Mouse (Mus musculus) hindbrain, embryonic 10.5 days (tissue): ENCODE measurements around the gene Ccdc40. TPM values are rescaled to one million over a fixed set of nuclear protein-coding genes. Genes with fewer than 3 reads are reported as not detected.

Source experiments
- DNase-seq: peaks from one replicate; pipeline ENCODE4 v3.0.0-alpha.2; 2017; ENCODE audit warnings: low spot score
- H3K27ac ChIP-seq: fragments of 300-500 bp; sonication (generic); 2 replicates; pipeline ENCODE4 v1.5.1; 2016; ENCODE audit warnings: mild to moderate bottlenecking, moderate library complexity
- H3K27me3 ChIP-seq: fragments of 300-500 bp; sonication (generic); 2 replicates; pipeline ENCODE4 v1.6.1; 2016; ENCODE audit warnings: mild to moderate bottlenecking; ENCODE audit not compliant: poor library complexity, insufficient read depth, severe bottlenecking
- H3K36me3 ChIP-seq: fragments of 300-500 bp; sonication (generic); 2 replicates; pipeline ENCODE4 v1.6.1; 2016; ENCODE audit warnings: mild to moderate bottlenecking, moderate library complexity
- H3K4me1 ChIP-seq: fragments of 300-500 bp; sonication (generic); replicated peaks from 2 replicates; pipeline ENCODE4 v1.6.1; 2016; ENCODE audit warnings: mild to moderate bottlenecking
- H3K4me3 ChIP-seq: fragments of 300-500 bp; sonication (generic); 2 replicates; pipeline ENCODE4 v1.5.1; 2016; ENCODE audit warnings: mild to moderate bottlenecking, moderate library complexity
- H3K9me3 ChIP-seq: fragments of 300-500 bp; sonication (generic); 2 replicates; pipeline ENCODE4 v1.6.1; 2016; ENCODE audit warnings: mild to moderate bottlenecking, moderate library complexity
- WGBS: fragments of 180-500 bp; shearing (Covaris S2); methylation state at CpG from one replicate; pipeline ENCODE4 v1.1.7; 2016; 5-methylcytosine and 5-hydroxymethylcytosine counted together
- polyA plus RNA-seq: library from polyadenylated mRNA; unstranded; fragments of >200 nt; fragmentation: Nextera tagmentation; extraction: Ambion mirVana; gene quantifications from 2 replicates; pipeline ENCODE4 v1.2.1, GENCODE M21; 2016

Ccdc40 gene
- polyA plus RNA-seq, 1 experiment from 2014 or later = 20.0 TPM

- Histone ChIP-seq H3K27me3 (peaks cover 26% of the 10 kb centered on the region), H3K27ac (no peak overlapping the region), H3K9me3 (no peaks in the 10 kb centered on the region), H3K36me3 (no peaks in the 10 kb centered on the region), H3K4me1 (peaks cover 28% of the 10 kb centered on the region), H3K4me3 (no peak overlapping the region)
- no peak for DNase-seq
- WGBS = 34% methylated on average over 11 of the region's 11 CpGs
Measured at GRCm38 (mm10) chr11:119307916-119308315, 79.5 kb downstream of the Ccdc40 start.

GRCm38 (mm10) chr11:119310621-119311020 lies 82.2 kb downstream of the Ccdc40 start:
- no peak for DNase-seq

GRCm38 (mm10) chr11:119314252-119314936 lies 86.0 kb downstream of the Ccdc40 start:
- Histone ChIP-seq H3K27me3 (peaks cover 14% of the 10 kb centered on the region; the same call in 1 of the 2 replicates), H3K36me3 (no peaks in the 10 kb centered on the region)
- WGBS = 84% methylated on average over 17 of the region's 17 CpGs

More at GRCm38 (mm10) chr11:119310621-119311020, 82.2 kb downstream of the Ccdc40 start:
- H3K4me3 ChIP-seq = no peak overlapping the region
- no peaks in the 10 kb centered on the region for H3K9me3 ChIP-seq
- H3K4me1 ChIP-seq = peaks cover 28% of the 10 kb centered on the region
- no peaks in the 10 kb centered on the region for H3K36me3 ChIP-seq
- no peak overlapping the region for H3K27ac ChIP-seq
- peaks cover 14% of the 10 kb centered on the region for H3K27me3 ChIP-seq
- 15% methylated on average over 10 of the region's 10 CpGs for WGBS

More at GRCm38 (mm10) chr11:119314252-119314936, 86.0 kb downstream of the Ccdc40 start:
- Histone ChIP-seq H3K9me3 (no peaks in the 10 kb centered on the region), H3K4me3 (no peak overlapping the region), H3K4me1 (0 out of 2 replicates have a peak, but pooled peaks cover 3% of the 10 kb centered on the region), H3K27ac (no peak overlapping the region)
- no peak for DNase-seq

Other genes starting within 250 kb of the Ccdc40 start
- not detected in 2 replicates for gene Enpp7, start 240.4 kb upstream of the Ccdc40 start, polyA plus RNA-seq
- gene Cbx2, start 205.6 kb upstream of the Ccdc40 start, polyA plus RNA-seq = 86.6 and 112 TPM in 2 replicates
- 11.2 and 13.0 TPM in 2 replicates for gene Cbx8, start 187.6 kb upstream of the Ccdc40 start, polyA plus RNA-seq
- 4.4 and 8.2 TPM in 2 replicates for gene Cbx4, start 142.4 kb upstream of the Ccdc40 start, polyA plus RNA-seq
- 29.5 and 37.9 TPM in 2 replicates for gene Tbc1d16, start 73 bp upstream of the Ccdc40 start, polyA plus RNA-seq
- 28.3 and 35.5 TPM in 2 replicates for gene Gaa, start 39.3 kb downstream of the Ccdc40 start, polyA plus RNA-seq
- gene Eif4a3, start 71.5 kb downstream of the Ccdc40 start, polyA plus RNA-seq = 458 and 477 TPM in 2 replicates
- 0.04 TPM in 1 of 2 replicates, not detected in the other for gene Card14, start 79.2 kb downstream of the Ccdc40 start, polyA plus RNA-seq
- gene Sgsh, start 127.0 kb downstream of the Ccdc40 start, polyA plus RNA-seq = 6.8 and 7.1 TPM in 2 replicates
- 6.1 and 7.8 TPM in 2 replicates for gene Slc26a11, start 127.0 kb downstream of the Ccdc40 start, polyA plus RNA-seq
- 1.5 and 1.8 TPM in 2 replicates for gene Rnf213, start 164.5 kb downstream of the Ccdc40 start, polyA plus RNA-seq